Mouse (Mus musculus): Measurements from ENCODE around the gene Lman1l.

DNA sequence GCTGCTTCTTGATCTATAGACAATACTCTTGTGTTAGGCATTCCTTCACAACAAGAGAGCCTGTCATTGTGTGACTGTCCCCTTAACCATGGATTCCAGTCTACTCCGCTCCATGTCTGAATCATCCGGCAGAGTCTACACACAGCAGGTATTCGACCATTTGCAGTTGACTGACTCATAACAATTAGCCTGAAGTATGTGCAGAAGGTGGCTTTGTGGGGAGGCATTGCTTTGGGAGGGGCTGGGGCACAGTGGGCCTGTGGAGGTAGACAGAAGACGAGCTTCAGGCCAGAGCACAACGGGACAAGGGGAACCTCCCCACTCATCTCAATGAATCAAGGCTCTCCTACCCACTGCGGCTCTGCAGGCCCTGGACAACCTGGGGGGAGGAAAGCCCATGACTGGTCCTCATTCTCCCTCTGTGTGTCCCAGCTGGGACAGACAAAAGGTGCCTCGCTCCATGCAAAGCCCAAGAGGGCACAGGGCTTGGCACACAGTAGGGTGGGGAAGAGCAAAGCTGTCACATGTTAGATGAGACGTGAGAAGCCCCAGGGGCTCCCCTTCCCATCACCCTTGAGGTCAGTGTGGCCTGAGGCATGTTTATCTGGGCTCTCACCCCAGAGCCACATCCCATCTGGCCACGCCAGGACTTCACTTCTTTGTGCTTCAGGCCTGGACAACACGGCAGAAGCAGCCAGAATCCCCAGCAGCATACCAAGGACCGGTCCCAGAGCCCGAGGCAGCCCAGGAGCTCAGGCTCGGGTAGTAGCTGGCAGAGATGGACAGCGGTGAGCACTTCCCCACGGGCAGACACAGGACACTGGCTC is 5.3 kb upstream of the Lman1l start:
- TF ChIP-seq GATA1 (IDR thresholded peaks at IDR 0.05; ENCODE audit: borderline replicate concordance, low read length) (no peak), FLI1 (IDR thresholded peaks at IDR 0.05; ENCODE audit: low read length) (no peak)
